Mouse (Mus musculus): ENCODE results near the gene Zfp68. TPM values are rescaled to one million over a fixed set of nuclear protein-coding genes. Genes with fewer than 3 reads are reported as not detected.
"Not testable (repeated sequence)": the region's sequence is repeated elsewhere in the genome, so short reads cannot be mapped to it uniquely, and the experiment has no call there.

Zfp68 gene
- polyA plus RNA-seq, 1 experiment from 2014 or later: 96.6 TPM

DNA sequence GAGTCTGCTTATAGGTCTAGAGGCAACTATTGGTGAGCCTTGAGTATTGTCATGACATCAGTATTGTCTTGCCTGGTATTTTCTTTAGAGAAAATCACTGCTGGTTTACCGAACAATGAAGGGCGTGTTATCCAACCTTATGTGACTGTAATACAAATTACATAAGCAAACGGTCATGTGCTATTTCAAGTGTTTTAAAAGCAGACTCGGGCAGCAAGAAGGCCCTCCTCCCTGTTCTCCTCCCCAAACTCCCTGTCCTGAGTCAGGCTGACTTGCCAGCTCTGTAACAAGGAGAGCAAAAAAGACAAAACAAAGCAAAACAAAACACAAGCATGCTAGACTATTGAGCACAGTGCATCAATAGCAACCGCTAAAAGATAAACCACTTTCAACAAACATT is 1.3 kb upstream of the Zfp68 start:
- H3K27ac ChIP-seq: peak overlapping the region; percentile 40; the same call in 1 of the 2 replicates
- ATAC-seq: no peak
- WGBS: 66% methylated on average over 5 of the region's 5 CpGs

DNA sequence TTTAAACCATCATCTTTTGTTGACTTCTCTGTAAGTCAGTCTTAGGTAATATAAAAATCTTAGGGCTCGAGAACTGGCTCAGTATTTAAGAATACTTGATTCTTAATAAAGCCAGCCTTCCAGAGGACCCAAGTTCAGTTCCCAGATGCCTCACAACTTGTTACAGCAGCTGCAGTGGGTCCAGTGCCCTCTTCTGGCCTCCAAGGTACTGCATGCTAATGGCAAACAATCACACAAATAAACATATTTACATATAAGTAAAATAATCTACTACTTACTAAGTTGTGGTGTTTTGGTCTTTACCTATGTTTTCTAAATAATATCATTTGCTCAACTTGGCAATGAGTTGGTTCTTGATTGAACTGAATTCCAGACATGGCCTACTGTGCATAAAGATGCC is 1.2 kb downstream of the Zfp68 start:
- peaks cover 44% of the 10 kb centered on the region for H3K9me3 ChIP-seq (replicated peaks)
- H3K4me1 ChIP-seq: peaks cover 9% of the 10 kb centered on the region
- H3K4me3 ChIP-seq: peak overlapping the region; percentile 86
- ATAC-seq: no peak
- peak overlapping the region; percentile 55 for H3K4me2 ChIP-seq
- H3K27ac ChIP-seq: no peak overlapping the region
- H3K9ac ChIP-seq: no peak overlapping the region
- WGBS: 100% methylated on average over 1 of the region's 1 CpGs
- H3K36me3 ChIP-seq (ENCODE audit: poor library complexity, severe bottlenecking): peaks cover 50% of the 10 kb centered on the region
- no peaks in the 10 kb centered on the region for H3K27me3 ChIP-seq

More for the DNA sequence above, 1.3 kb upstream of the Zfp68 start:
- Histone ChIP-seq H3K36me3 (ENCODE audit: poor library complexity, severe bottlenecking) (peaks cover 26% of the 10 kb centered on the region), H3K4me2 (no peak overlapping the region), H3K4me3 (no peak overlapping the region), H3K27me3 (no peaks in the 10 kb centered on the region), H3K9ac (no peak overlapping the region), H3K9me3 (replicated peaks) (peaks cover 21% of the 10 kb centered on the region), H3K4me1 (peaks cover 28% of the 10 kb centered on the region)

DNA sequence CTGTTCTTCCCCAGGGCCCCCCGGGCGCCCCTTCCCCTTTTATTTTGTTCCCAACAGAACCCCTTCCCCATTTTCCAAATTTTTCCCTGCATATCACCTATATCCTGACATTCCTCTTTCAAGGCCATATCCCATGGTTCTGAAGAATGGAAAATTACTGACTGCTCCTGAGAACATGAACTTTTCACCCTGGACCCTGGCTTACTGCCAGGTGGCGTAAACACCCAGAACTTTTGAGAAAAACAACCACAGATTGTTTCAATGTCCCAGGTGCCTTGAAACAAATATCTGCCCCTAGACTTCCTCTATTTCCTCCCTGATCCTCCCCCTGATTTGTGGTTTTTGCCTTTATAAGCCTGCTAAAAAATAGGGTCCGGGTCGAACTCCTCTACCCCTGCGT is 32.2 kb downstream of the Zfp68 start:
- Histone ChIP-seq H3K27me3 (no peaks in the 10 kb centered on the region), H3K4me3 (no peak overlapping the region), H3K4me2 (no peak overlapping the region), H3K27ac (no peak overlapping the region), H3K36me3 (ENCODE audit: poor library complexity, severe bottlenecking) (no peaks in the 10 kb centered on the region), H3K9me3 (replicated peaks) (peaks cover 20% of the 10 kb centered on the region), H3K9ac (no peak overlapping the region), H3K4me1 (no peaks in the 10 kb centered on the region)
- no peak for ATAC-seq
- 98% methylated on average over 6 of the region's 6 CpGs for WGBS

DNA sequence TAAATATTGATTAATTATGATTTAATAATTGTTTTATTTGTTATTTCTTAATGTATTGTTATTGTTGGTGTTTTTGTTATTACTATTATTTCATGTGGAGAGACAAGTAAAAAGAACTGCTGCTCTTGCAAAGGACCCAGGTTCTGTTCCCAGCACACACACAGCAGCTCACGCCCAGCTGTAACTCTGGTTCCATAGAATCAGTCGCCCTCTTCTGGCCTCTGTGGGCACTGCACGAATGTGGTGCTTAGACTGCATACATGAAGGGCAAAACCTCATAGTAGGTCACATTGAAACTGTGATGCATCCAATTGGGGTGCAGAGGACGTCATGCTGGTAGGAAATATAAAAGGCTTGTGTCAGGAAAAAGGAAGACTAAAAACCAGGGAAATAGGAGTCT is 47.9 kb downstream of the Zfp68 start:
- WGBS: 54% methylated on average over 4 of the region's 4 CpGs
- Histone ChIP-seq H3K4me3 (no peak overlapping the region), H3K36me3 (ENCODE audit: poor library complexity, severe bottlenecking) (no peaks in the 10 kb centered on the region), H3K4me1 (no peaks in the 10 kb centered on the region), H3K4me2 (no peak overlapping the region), H3K9ac (no peak overlapping the region), H3K27me3 (no peaks in the 10 kb centered on the region), H3K9me3 (replicated peaks) (no peaks in the 10 kb centered on the region), H3K27ac (no peak overlapping the region)
- no peak for ATAC-seq

DNA sequence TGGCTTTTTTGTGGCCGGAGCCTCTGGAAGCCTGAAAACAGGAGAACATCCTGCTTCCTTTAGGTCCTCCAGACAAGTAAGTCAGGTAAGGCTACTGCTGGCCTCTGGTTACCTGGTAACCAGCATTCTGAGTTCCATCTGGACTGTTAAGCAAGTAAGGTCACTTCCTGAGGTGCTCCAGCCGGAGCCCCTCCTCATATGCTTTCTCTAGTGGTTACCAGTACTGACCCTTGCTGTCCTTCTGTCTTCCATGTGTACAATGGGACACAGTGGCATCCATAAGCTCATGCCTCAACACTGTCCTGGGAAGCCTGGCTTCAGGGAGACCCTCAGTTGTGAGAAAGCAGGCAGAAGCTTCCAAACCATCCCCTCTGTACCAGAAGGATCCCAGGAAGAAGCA is 54.9 kb downstream of the Zfp68 start, which contains the start of gene 1700123K08Rik:
1700123K08Rik (minus strand) TSS at position 101 of the 400 bp plus-strand sequence.
- not testable (repeated sequence) for H3K9me3 ChIP-seq (replicated peaks)

More for the DNA sequence above, 54.9 kb downstream of the Zfp68 start, which contains the start of gene 1700123K08Rik:
- not testable (repeated sequence) for H3K27ac ChIP-seq; H3K4me2 ChIP-seq; H3K4me3 ChIP-seq; H3K36me3 ChIP-seq (ENCODE audit: poor library complexity, severe bottlenecking); ATAC-seq; H3K9ac ChIP-seq; H3K27me3 ChIP-seq; H3K4me1 ChIP-seq
- 90% methylated on average over 2 of the region's 2 CpGs for WGBS

Small RNA genes lying within 50 kb of the gene (microRNA-seq; reads per million reads assigned to microRNA genes)
- not detected for gene Gm24082

Other genes with a start within 250 kb of the Zfp68 start
- gene Zfp157, start 178.3 kb downstream of the Zfp68 start, polyA plus RNA-seq (2015; fragmentation: Nextera tagmentation; extraction: Ambion mirVana): 69.2 and 74.6 TPM in 2 replicates
- not detected in 2 replicates for gene 1700123K08Rik, start 55.0 kb downstream of the Zfp68 start, polyA plus RNA-seq (2015; fragmentation: Nextera tagmentation; extraction: Ambion mirVana)
- gene A430033K04Rik, start 3.1 kb upstream of the Zfp68 start, polyA plus RNA-seq (2015; fragmentation: Nextera tagmentation; extraction: Ambion mirVana): 19.5 and 21.9 TPM in 2 replicates
- 22.6 and 22.8 TPM in 2 replicates for gene Fam20c, start 134.8 kb upstream of the Zfp68 start, polyA plus RNA-seq (2015; fragmentation: Nextera tagmentation; extraction: Ambion mirVana)
- not detected in 2 replicates for gene Gm5294, start 200.3 kb upstream of the Zfp68 start, polyA plus RNA-seq (2015; fragmentation: Nextera tagmentation; extraction: Ambion mirVana)

All from forebrain, embryonic 13.5 days (tissue).